Mouse (Mus musculus) layer of hippocampus, adult 2 months (tissue): ENCODE measurements at regions not wholly inside any gene's neighbourhood (a gene's known extent, or its start where the extent isn't known, plus 50 kb on each side); places are given as distances from the start of the nearest gene placed in this dataset.

Experiments used
- DNase-seq, 2 experiments: peaks; one replicate each; pipeline ENCODE4 v3.0.0; 2022; ENCODE audit warnings: low spot score in 2 of 2
- H3K27ac ChIP-seq: fragments of 200-600 bp; 2 replicates; pipeline ENCODE4 v1.8.1; 2022
- H3K4me3 ChIP-seq: fragments of 200-600 bp; 2 replicates; pipeline ENCODE4 v1.8.1; 2022; ENCODE audit warnings: mild to moderate bottlenecking
- CTCF ChIP-seq: fragments of 200-600 bp; conservative IDR thresholded peaks from 2 replicates; pipeline ENCODE4 v1.8.1; 2022; ENCODE audit warnings: antibody characterized with exemption, mild to moderate bottlenecking, moderate library complexity
- microRNA-seq, 2 experiments: library from miRNA; unstranded; fragments of <30 nt; microRNA quantifications; one replicate each; pipeline ENCODE4 v1.2.0; 2021

- no peak for TF ChIP-seq CTCF
- DNase-seq = no peak
- Histone ChIP-seq H3K27ac (no peak overlapping the region), H3K4me3 (no peak overlapping the region)
Observed at GRCm38 (mm10) chr15:87476862-87477490, 67.1 kb upstream of the Fam19a5 start.

DNA sequence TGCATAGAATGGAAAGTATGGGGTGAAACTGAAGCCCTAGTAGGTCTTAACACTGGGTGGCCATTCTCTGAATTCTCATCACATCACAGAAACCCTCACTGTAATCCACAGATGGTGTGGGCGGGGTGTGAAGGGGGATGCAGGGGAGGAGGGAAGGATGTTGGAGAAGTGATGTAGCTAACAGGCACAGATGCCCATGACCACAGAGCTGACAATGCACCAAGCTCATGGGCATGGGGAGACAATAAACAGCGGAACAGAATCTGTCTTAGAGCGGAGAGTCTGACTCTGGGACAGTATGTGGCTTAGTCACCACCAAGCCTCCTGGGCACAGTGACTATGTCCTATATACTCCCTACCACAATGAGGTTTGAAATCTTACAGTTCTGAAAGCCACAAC is 63.3 kb upstream of the Fam19a5 start:
- no peak overlapping the region for H3K27ac ChIP-seq
- DNase-seq = peak in 1 of 2 experiments; percentile 8
- no peak for TF ChIP-seq CTCF
- no peak overlapping the region for H3K4me3 ChIP-seq

Small RNA genes in the stretch of these regions (microRNA-seq; reads per million reads assigned to microRNA genes)
- 0 reads per million in 2 experiments for gene Gm23416
